In genomic region chr19:18888491-18889116, GRCm38 (mm10) we compare ENCODE assay signal across 8 mouse cellular contexts.
DNase-seq lines count a peak whose midpoint lies in the region; ATAC-seq lines count a peak whose summit lies in the region.
"Had no signal": no experiment of that assay in that cellular context is flagged by ENCODE, and none has a peak within 500 bp of the region (broad histone marks: within the 10 kb centered on the region; RNA-seq: fewer than 3 reads in every experiment).

No protein-coding gene starts in this region.

- H3K9me3 ChIP-seq in hindbrain, embryonic 12.5 days (replicated peaks): no peaks in the 10 kb centered on the region
- H3K9me3 ChIP-seq in limb, embryonic 10.5 days (replicated peaks): no peaks in the 10 kb centered on the region
- no peaks in the 10 kb centered on the region for H3K9me3 ChIP-seq in stomach, embryonic 14.5 days (ENCODE audit: control insufficient read depth, low read depth, low read length)
- H3K9me3 ChIP-seq: liver, embryonic 15.5 days had no signal

- no peaks in the 10 kb centered on the region for H3K27me3 ChIP-seq in hindbrain, embryonic 12.5 days
- peaks cover 7% of the 10 kb centered on the region; the same call in 1 of the 2 replicates for H3K27me3 ChIP-seq in limb, embryonic 10.5 days (ENCODE audit: low read depth, poor library complexity, severe bottlenecking)
- no peaks in the 10 kb centered on the region for H3K27me3 ChIP-seq in stomach, embryonic 14.5 days (ENCODE audit: control insufficient read depth, insufficient read depth, low read length)
- H3K27me3 ChIP-seq: liver, embryonic 15.5 days had no signal

- peak; percentile 75 for ATAC-seq in hindbrain, embryonic 12.5 days (ENCODE audit: low FRiP score)
- ATAC-seq in stomach, embryonic 14.5 days (ENCODE audit: insufficient number of reproducible peaks, insufficient read depth, low FRiP score, low read depth): no peak

- peak overlapping the region; percentile 23 for H3K4me3 ChIP-seq in hindbrain, embryonic 12.5 days
- peak overlapping the region; percentile 33 for H3K4me3 ChIP-seq in limb, embryonic 10.5 days
- H3K4me3 ChIP-seq in stomach, embryonic 14.5 days (ENCODE audit: low read depth, low read length): 0 out of 2 replicates have a peak overlapping the region, but pooled peaks have one; percentile 9
- H3K4me3 ChIP-seq: liver, embryonic 15.5 days had no signal

- peak overlapping the region; percentile 52 for H3K4me2 ChIP-seq in hindbrain, embryonic 12.5 days (replicated peaks)
- H3K4me2 ChIP-seq in stomach, embryonic 14.5 days (replicated peaks; ENCODE audit: low read depth, low read length): peak overlapping the region; percentile 36
- H3K4me2 ChIP-seq: liver, embryonic 15.5 days had no signal

- peak overlapping the region; percentile 33 for H3K9ac ChIP-seq in hindbrain, embryonic 12.5 days
- H3K9ac ChIP-seq in stomach, embryonic 14.5 days (replicated peaks; ENCODE audit: low read depth, low read length): no peak overlapping the region
- H3K9ac ChIP-seq: liver, embryonic 15.5 days had no signal

- H3K4me1 ChIP-seq in hindbrain, embryonic 12.5 days: peaks cover 12% of the 10 kb centered on the region; the same call in 1 of the 2 replicates
- peaks cover 23% of the 10 kb centered on the region for H3K4me1 ChIP-seq in limb, embryonic 10.5 days
- H3K4me1 ChIP-seq in stomach, embryonic 14.5 days (ENCODE audit: control insufficient read depth, insufficient read depth, low read length): no peaks in the 10 kb centered on the region
- H3K4me1 ChIP-seq: liver, embryonic 15.5 days had no signal

- peak overlapping the region; percentile 62 for H3K27ac ChIP-seq in hindbrain, embryonic 12.5 days
- no peak overlapping the region for H3K27ac ChIP-seq in limb, embryonic 10.5 days
- no peak overlapping the region for H3K27ac ChIP-seq in stomach, embryonic 14.5 days (ENCODE audit: low read length)
- H3K27ac ChIP-seq: liver, embryonic 15.5 days had no signal

- WGBS in hindbrain, embryonic 12.5 days: 17% methylated on average over 13 of the region's 13 CpGs
- 34% methylated on average over 13 of the region's 13 CpGs for WGBS in limb, embryonic 10.5 days
- 43% methylated on average over 13 of the region's 13 CpGs for WGBS in stomach, embryonic 14.5 days

- DNase-seq in cerebellum, adult 11-12 months: peak; percentile 13
- DNase-seq in cerebellum, adult 9-11 months: peak; percentile 9
- no peak for DNase-seq in limb, embryonic 10.5 days (ENCODE audit: low spot score)
- DNase-seq in spleen, postnatal 36 days (ENCODE audit: low spot score in 2 of 2): no peak
- no peak for DNase-seq in testis, postnatal 14 days (ENCODE audit: low spot score)

- H3K36me3 ChIP-seq in hindbrain, embryonic 12.5 days: no peaks in the 10 kb centered on the region
- H3K36me3 ChIP-seq in limb, embryonic 10.5 days: no peaks in the 10 kb centered on the region
- no peaks in the 10 kb centered on the region for H3K36me3 ChIP-seq in stomach, embryonic 14.5 days (ENCODE audit: control insufficient read depth, insufficient read depth, low read length)
- H3K36me3 ChIP-seq: liver, embryonic 15.5 days had no signal

Comparison
In these comparisons a context has a peak if more than half of its experiments do, and no peak if none do; other contexts are left out.
1. DNase-seq: peak in cerebellum, adult 11-12 months (single experiment) and cerebellum, adult 9-11 months (single experiment); none in limb, embryonic 10.5 days (single experiment), spleen, postnatal 36 days (0 of 2) and testis, postnatal 14 days (single experiment).
2. Peak in every context shown above with its lines, with median percentiles within 50 percentile points of each other: H3K4me3 ChIP-seq.